Mouse (Mus musculus) intestine, embryonic 16.5 days (tissue): ENCODE measurements at regions not wholly inside any gene's neighbourhood (a gene's known extent, or its start where the extent isn't known, plus 50 kb on each side); places are given as distances from the start of the nearest gene placed in this dataset.

Experiments
- ATAC-seq: fragments of 200-750 bp; cut with Nextera tagmentation; 2 replicates; pipeline ENCODE4 v1.8.0; 2017; ENCODE audit warnings: moderate TSS enrichment, moderate library complexity
- H3K27ac ChIP-seq: fragments of 300-500 bp; sonication (generic); 2 replicates; pipeline ENCODE4 v1.5.1; 2014; ENCODE audit warnings: mild to moderate bottlenecking, low read length
- H3K27me3 ChIP-seq: fragments of 300-500 bp; sonication (generic); replicated peaks from 2 replicates; pipeline ENCODE4 v1.6.1; 2014; ENCODE audit warnings: low read length, control low read depth, mixed read lengths; ENCODE audit not compliant: control insufficient read depth, insufficient read depth
- H3K36me3 ChIP-seq: fragments of 300-500 bp; sonication (generic); 2 replicates; pipeline ENCODE4 v1.6.1; 2014; ENCODE audit warnings: low read length, control low read depth; ENCODE audit not compliant: control insufficient read depth, insufficient read depth
- H3K4me1 ChIP-seq: fragments of 300-500 bp; sonication (generic); 2 replicates; pipeline ENCODE4 v1.6.1; 2014; ENCODE audit warnings: low read length, control low read depth, mixed read lengths; ENCODE audit not compliant: control insufficient read depth, insufficient read depth
- H3K4me2 ChIP-seq: fragments of 300-500 bp; sonication (generic); 2 replicates; pipeline ENCODE4 v1.6.1; 2014; ENCODE audit warnings: low read depth, low read length, control low read depth
- H3K4me3 ChIP-seq: fragments of 300-500 bp; sonication (generic); 2 replicates; pipeline ENCODE4 v1.5.1; 2014; ENCODE audit warnings: mild to moderate bottlenecking, low read length
- H3K9ac ChIP-seq: fragments of 300-500 bp; sonication (generic); 2 replicates; pipeline ENCODE4 v1.6.1; 2014; ENCODE audit warnings: low read depth, low read length
- H3K9me3 ChIP-seq: fragments of 300-500 bp; sonication (generic); 2 replicates; pipeline ENCODE4 v1.6.1; 2016; ENCODE audit warnings: low read length, control low read depth; ENCODE audit not compliant: control insufficient read depth
- WGBS: fragments of 180-500 bp; shearing (Covaris S2); extraction: QIAGEN DNeasy Blood & Tissue Kit; methylation state at CpG from one replicate; pipeline ENCODE4 v1.1.7; 2014; 5-methylcytosine and 5-hydroxymethylcytosine counted together

GRCm38 (mm10) chr1:113109706-113110105 is 1245.0 kb upstream of the Dsel start:
- Histone ChIP-seq H3K36me3 (no peaks in the 10 kb centered on the region), H3K9ac (no peak overlapping the region), H3K4me1 (no peaks in the 10 kb centered on the region), H3K27ac (no peak overlapping the region), H3K4me2 (no peak overlapping the region), H3K4me3 (no peak overlapping the region), H3K27me3 (no peaks in the 10 kb centered on the region), H3K9me3 (no peaks in the 10 kb centered on the region)
- no peak for ATAC-seq
- WGBS: 91% methylated on average over 2 of the region's 2 CpGs

GRCm38 (mm10) chr1:113096086-113096485 is 1231.4 kb upstream of the Dsel start:
- Histone ChIP-seq H3K4me2 (no peak overlapping the region), H3K27ac (no peak overlapping the region), H3K27me3 (no peaks in the 10 kb centered on the region), H3K9ac (no peak overlapping the region), H3K4me1 (no peaks in the 10 kb centered on the region), H3K36me3 (no peaks in the 10 kb centered on the region), H3K9me3 (no peaks in the 10 kb centered on the region), H3K4me3 (no peak overlapping the region)
- ATAC-seq: no peak

- H3K27ac ChIP-seq: no peak overlapping the region
- H3K36me3 ChIP-seq: no peaks in the 10 kb centered on the region
- H3K4me2 ChIP-seq: no peak overlapping the region
- no peaks in the 10 kb centered on the region for H3K27me3 ChIP-seq
- no peaks in the 10 kb centered on the region for H3K9me3 ChIP-seq
- no peak overlapping the region for H3K4me3 ChIP-seq
- ATAC-seq: peak; percentile 72
- no peak overlapping the region for H3K9ac ChIP-seq
- no peaks in the 10 kb centered on the region for H3K4me1 ChIP-seq
These were observed 1224.7 kb upstream of the Dsel start for GRCm38 (mm10) chr1:113089466-113089865.
